Mouse (Mus musculus) testis, postnatal 10 days (tissue): Measurements from ENCODE around the gene Itih3.

ENCODE experiments used
- DNase-seq: peaks from one replicate; pipeline ENCODE4 v3.0.0; 2021; ENCODE audit warnings: low spot score

Gene Itih3

DNA sequence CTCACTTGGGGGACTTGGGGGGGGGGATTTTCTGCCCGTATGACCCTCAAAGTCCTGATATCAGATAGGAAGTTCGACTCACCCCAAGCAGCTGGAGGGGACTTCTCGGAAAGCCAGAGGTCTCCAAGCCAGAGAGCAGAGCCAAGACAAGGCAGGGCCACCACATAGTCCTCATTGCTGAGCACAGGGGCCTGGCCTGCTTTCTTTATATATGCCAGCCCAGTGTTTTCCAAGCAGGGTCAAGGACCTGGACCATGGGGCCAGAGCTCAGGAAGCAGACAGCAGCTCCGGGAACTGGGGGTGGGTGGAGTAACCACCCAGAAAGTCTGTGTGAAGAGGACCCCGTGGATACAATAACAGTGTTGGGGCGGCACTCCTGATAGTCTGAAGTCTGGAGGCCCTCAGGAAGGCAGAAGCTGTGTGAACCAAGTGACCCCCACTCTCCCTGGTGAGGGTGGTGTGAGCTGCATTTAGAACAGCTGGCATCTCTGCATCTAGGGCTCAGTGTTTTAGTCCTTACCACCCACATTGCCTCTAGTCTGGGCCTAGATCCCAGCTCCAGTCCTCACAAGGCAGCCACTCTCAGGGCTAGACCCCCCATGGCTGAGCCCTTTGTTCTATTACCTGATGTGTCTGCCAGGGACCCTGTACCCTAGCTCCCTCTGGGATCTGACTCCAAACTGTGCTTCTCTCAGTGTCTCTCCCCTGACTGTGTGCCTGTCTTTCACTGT lies at the start of gene Itih3:
Itih3 (minus strand) TSS at position 386 of the 731 bp plus-strand sequence.
- no peak for DNase-seq

GRCm38 (mm10) chr14:30960366-30960765 lies 36.8 kb upstream of the Itih3 start:
- DNase-seq, result no peak

DNA sequence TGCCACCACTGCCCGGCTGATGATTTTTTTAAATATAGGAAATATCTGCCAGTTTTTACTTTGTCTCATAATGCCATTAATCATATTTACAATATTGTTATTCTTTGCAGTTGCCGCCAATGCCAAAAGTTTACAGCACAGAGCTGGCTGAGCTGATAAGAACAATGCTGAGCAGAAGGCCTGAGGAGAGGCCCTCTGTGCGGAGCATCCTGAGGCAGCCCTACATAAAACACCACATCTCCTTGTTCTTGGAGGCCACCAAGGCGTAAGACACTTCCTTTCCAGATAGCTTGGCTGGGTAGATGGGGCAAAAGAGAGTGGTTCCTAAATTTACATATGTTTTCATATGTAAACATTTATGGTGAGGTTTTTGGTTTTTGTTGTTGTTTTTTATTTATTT lies 35.5 kb upstream of the Itih3 start:
- no peak for DNase-seq

GRCm38 (mm10) chr14:30958517-30958916 lies 35.0 kb upstream of the Itih3 start:
- DNase-seq, result no peak

GRCm38 (mm10) chr14:30951154-30951825 lies 27.7 kb upstream of the Itih3 start, which contains the start of gene Nek4:
Gene Nek4 (plus strand): TSS chr14:30951377.
- DNase-seq, result peak; percentile 94

GRCm38 (mm10) chr14:30949986-30950385 lies 26.4 kb upstream of the Itih3 start:
- no peak for DNase-seq

- no peak for DNase-seq
Measured at GRCm38 (mm10) chr14:30944745-30945144, 21.2 kb upstream of the Itih3 start.

- DNase-seq, result peak; percentile 85
Measured at GRCm38 (mm10) chr14:30943860-30944674, 20.5 kb upstream of the Itih3 start.

GRCm38 (mm10) chr14:30943038-30943437 lies 19.5 kb upstream of the Itih3 start, which contains the start of gene Itih1:
Gene Itih1 (minus strand): TSS chr14:30943289.
- no peak for DNase-seq

GRCm38 (mm10) chr14:30942254-30942653 lies 18.7 kb upstream of the Itih3 start:
- no peak for DNase-seq

GRCm38 (mm10) chr14:30933351-30933750 lies 9.8 kb upstream of the Itih3 start:
- no peak for DNase-seq

GRCm38 (mm10) chr14:30930386-30930785 lies 6.8 kb upstream of the Itih3 start:
- no peak for DNase-seq

DNA sequence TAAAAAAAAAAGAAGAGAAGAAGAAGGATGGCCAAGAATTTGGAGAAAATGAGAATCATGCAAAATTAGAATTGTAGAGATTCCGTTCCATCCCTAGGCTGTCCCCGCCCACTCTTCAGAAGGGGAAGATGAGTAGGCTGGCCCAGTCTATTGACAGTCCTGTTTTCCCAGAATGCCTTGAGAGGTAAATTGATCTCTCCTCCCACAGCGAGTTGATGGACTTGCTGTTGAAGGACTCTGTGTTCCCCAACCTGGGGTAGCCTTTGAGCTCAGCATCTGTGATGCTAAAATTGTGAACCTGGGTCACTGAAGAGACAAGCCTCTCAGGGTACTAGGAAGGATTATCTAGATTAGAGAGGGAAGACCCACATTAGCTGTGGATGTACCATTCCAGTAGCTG lies 1.9 kb upstream of the Itih3 start:
- DNase-seq, result no peak

GRCm38 (mm10) chr14:30922053-30922670 lies 1.4 kb downstream of the Itih3 start:
- no peak for DNase-seq

GRCm38 (mm10) chr14:30916516-30916915 lies 7.0 kb downstream of the Itih3 start:
- DNase-seq, result no peak

DNA sequence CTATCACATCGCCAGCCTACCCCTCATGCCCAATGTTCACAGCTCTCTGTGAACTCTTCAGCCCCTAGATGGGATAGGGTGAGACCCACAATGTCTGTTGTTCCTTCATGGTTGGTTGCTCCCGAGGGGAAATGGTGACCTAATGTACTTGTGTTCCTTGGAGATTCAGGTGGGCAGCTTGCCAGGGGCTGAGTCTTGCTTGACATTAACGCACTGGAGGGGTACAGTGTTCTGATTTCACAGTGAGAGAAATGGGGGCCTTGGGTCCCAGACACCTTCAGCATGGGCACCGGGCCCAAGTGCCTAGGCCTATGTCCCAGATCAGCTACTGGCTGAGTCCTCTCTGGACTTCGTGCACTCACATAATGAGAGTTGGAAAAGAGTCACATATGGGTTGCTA lies 10.2 kb downstream of the Itih3 start:
- DNase-seq, result peak; percentile 64

DNA sequence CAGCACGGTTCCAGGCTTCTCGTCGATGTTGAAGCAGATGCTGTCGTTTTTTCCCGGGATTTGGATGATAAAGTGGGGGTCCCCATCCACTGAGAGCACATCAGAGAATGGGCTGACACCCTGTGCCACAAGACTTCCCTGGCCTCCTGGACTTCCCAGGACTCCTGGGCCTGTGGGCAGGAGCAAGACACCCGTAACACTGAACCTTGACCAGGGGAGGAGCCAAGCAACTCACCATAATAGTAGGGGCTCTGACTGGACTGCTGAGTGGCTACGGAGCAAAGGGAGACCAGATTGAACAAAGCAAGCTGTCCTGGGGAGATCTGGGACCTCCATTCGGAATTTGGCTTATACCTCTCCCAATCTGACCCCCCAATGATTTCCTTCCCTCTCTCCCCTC lies 10.9 kb downstream of the Itih3 start:
- no peak for DNase-seq

DNA sequence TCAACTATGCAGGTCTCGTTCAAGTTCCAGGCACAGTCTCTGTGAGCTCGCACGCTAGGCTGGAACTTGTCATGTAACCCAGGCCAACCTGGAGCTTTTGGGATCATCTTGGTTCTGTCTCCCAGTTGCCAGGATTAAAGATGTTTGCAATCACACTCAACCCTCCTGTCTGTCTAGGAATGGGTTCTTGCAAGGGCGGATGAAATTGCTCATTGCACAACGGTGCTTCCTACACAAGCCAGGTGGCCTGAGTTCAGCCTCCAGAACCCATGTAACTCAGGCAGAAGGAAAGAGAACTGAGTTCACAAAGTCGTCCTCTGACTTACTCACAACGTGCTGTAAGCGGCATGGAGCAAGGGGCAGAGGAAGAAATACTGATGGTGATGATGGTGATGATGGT lies 12.4 kb downstream of the Itih3 start:
- no peak for DNase-seq

- DNase-seq, result no peak
Measured at GRCm38 (mm10) chr14:30907814-30908265, 15.7 kb downstream of the Itih3 start.

DNA sequence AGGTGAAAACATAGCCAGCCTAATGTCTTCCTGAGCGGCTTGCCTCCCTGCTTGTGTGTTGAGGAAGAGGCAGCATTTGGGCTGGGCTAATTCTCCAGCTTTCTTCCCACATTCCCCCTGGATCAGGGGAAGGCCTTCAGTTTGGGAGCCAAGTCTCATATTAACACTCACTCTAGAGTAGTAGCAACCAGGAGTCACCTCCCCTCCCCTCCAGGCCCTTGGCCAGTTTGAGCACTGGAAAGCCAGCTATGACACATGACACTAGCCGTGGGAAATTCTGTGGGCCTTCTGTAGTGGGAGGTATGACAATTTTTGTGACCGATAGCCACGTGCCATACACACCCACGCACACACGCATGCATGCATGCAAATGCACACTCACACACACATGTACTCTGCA lies 17.6 kb downstream of the Itih3 start:
- no peak for DNase-seq

GRCm38 (mm10) chr14:30904307-30904706 lies 19.3 kb downstream of the Itih3 start:
- DNase-seq, result no peak

DNA sequence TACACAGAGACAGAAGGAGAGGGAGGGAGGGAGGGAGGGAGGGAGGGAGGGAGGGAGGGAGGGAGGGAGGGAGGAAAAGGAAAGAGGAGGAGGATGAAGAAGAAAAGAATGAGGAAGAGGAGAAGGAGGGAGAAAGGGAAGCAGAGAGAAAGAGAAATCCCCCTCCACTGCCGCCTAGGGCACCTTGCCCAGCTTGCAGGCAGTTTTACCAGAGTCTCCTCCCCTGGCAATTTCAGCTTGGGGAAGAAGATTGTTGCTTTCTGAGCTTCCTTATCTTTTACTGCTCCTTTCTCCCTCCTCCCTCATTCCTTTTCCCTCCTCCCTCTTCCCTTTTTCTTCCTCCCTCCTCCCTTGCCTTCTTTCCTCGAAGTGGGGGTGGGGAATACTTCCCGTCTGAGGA lies 20.5 kb downstream of the Itih3 start:
- DNase-seq, result no peak
